Mouse (Mus musculus) testis, adult 2 months (tissue): Measurements from ENCODE around the gene Fgd4.
"Not testable (repeated sequence)": the region's sequence is repeated elsewhere in the genome, so short reads cannot be mapped to it uniquely, and the experiment has no call there.

Experiments used
- CTCF ChIP-seq: fragments of 200-500 bp; IDR thresholded peaks from 2 replicates; pipeline ENCODE4 v1.5.1; 2012; ENCODE audit warnings: low read depth, mild to moderate bottlenecking, inconsistent platforms, low read length, moderate library complexity; ENCODE audit not compliant: control insufficient read depth, insufficient read depth, insufficient replicate concordance
- POLR2A ChIP-seq: fragments of 200-500 bp; IDR thresholded peaks from 2 replicates; pipeline ENCODE4 v1.6.1; 2012; ENCODE audit warnings: low read depth, mild to moderate bottlenecking, inconsistent platforms, low read length, moderate library complexity; ENCODE audit not compliant: control insufficient read depth

GRCm38 (mm10) chr16:16522869-16523268 is 77.5 kb downstream of the Fgd4 start:
- not testable (repeated sequence) for TF ChIP-seq CTCF, POLR2A
